Mouse (Mus musculus) naive thymus-derived CD4-positive, alpha-beta T cell, adult 2 months (primary cell): Measurements from ENCODE around the gene Klf11.

ENCODE experiments used
- DNase-seq: peaks from one replicate; pipeline ENCODE4 v3.0.0-alpha.2; 2011; ENCODE audit warnings: low read depth

Klf11 gene

GRCm38 (mm10) chr12:24705502-24706263 lies 54.6 kb downstream of the Klf11 start:
- DNase-seq: no peak

GRCm38 (mm10) chr12:24706764-24707479 lies 55.8 kb downstream of the Klf11 start:
- DNase-seq: peak; percentile 20

GRCm38 (mm10) chr12:24707480-24707802 lies 56.4 kb downstream of the Klf11 start:
- no peak for DNase-seq

GRCm38 (mm10) chr12:24707954-24708823 lies 57.1 kb downstream of the Klf11 start, which contains the start of gene Rrm2:
TSS of gene Rrm2 (plus strand) at chr12:24708241.
- peak; percentile 96 for DNase-seq

- DNase-seq: no peak
Measured at GRCm38 (mm10) chr12:24708824-24709218, 57.7 kb downstream of the Klf11 start.

- peak; percentile 47 for DNase-seq
Measured at GRCm38 (mm10) chr12:24709409-24709808, 58.3 kb downstream of the Klf11 start.

GRCm38 (mm10) chr12:24709831-24710508 lies 58.9 kb downstream of the Klf11 start:
- peak; percentile 85 for DNase-seq

GRCm38 (mm10) chr12:24710672-24711071 lies 59.6 kb downstream of the Klf11 start:
- DNase-seq: peak; percentile 64
